Mouse (Mus musculus) lung, adult 2 months (tissue): ENCODE results near the gene E130208F15Rik.

Experiments used
- CTCF ChIP-seq: fragments of 200-500 bp; IDR thresholded peaks from 2 replicates; pipeline ENCODE4 v1.5.1; 2011; ENCODE audit warnings: mild to moderate bottlenecking, low read length, control low read depth; ENCODE audit not compliant: insufficient read depth
- POLR2A ChIP-seq: fragments of 200-500 bp; IDR thresholded peaks from 2 replicates; pipeline ENCODE4 v1.6.1; 2011; ENCODE audit warnings: low read depth, mild to moderate bottlenecking, control low read depth, low read length, borderline replicate concordance; ENCODE audit errors: extremely low read depth

DNA sequence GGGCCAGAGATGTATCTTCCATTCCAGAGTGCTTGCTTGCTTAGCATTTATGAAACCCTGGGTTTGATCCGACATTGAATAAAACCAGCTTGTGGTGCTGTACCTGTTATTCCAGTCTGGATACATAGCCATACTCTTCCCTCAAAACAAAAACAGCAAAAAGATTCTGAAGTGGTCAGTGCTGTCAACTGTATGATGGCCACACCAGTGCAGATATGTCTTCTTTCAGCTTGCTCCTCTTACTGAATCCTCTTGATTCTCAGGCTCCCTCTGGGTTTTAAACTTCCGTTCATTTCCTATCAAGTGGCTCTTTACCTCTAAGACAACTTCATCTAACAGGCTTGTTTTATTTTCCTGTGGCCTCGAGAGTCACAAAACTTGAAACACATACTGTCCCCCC, 2.3 kb downstream of the E130208F15Rik start, which contains the start of gene Sdhaf1:
- no peak for TF ChIP-seq CTCF
- TF ChIP-seq POLR2A: no peak
